Mouse (Mus musculus) gastrocnemius, postnatal 25 days (tissue): Measurements from ENCODE around the gene Ip6k1. TPM values are rescaled to one million over a fixed set of nuclear protein-coding genes. Genes with fewer than 3 reads are reported as not detected.

Experiments
- DNase-seq: peaks from one replicate; pipeline ENCODE4 v3.0.0; 2022
- total RNA-seq, 2 experiments: library from RNA; stranded (reverse); gene quantifications; 1 replicate in 1 of 2; 2 replicates in 1 of 2; pipeline ENCODE4 v1.2.3; 2021

Ip6k1 gene
- total RNA-seq, 2 experiments from 2014 or later = 21.0 to 23.3 TPM

DNA sequence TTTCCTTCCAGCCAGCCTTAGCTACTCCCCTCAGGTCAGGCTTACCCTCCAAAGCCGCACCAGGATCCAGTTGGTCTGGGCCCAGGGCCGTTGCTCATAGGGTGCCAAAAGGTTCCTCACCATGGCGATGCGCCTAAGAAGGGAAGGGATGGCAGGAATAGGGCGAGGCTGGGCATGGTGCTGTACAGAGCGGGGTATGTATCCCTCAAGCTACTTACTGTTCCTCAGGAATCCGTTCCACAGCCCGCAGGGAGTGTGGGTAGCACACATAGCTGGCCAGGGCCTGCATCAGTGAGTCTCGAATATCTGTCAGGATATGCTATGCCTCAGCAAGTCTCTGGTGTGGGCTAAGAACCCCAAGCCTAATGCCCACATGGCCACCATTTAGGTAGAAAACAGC is 56.0 kb downstream of the Ip6k1 start:
- no peak for DNase-seq

- no peak for DNase-seq
These were observed 59.8 kb downstream of the Ip6k1 start for GRCm38 (mm10) chr9:108062142-108062541.

- no peak for DNase-seq
These were observed 61.1 kb downstream of the Ip6k1 start for GRCm38 (mm10) chr9:108063361-108063760.

DNA sequence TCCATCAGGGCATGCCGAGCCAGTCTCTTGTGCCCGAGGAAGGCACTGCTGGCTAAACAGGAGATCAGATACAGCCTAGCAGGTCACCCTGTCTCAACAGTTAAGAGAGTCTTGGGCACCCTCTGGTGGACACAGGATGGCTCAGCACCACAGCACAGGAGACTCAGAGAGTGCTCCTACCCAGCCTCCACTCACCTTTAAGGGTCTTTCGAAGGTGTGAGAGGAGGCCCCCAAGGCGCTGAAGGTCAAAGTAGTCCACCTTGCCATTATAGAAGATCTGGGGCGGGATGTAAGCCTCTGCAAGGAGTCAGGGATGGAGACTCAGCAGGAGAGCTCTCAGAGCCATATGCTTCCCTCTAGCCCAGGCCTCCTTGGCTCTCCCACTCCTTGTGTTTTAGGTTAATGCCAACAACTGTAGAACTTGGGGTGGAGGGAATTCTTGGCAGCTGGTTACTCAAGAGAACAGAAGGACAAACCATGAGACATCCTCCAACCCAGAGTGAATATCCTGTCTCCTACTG is 63.2 kb downstream of the Ip6k1 start:
- peak; percentile 70 for DNase-seq

DNA sequence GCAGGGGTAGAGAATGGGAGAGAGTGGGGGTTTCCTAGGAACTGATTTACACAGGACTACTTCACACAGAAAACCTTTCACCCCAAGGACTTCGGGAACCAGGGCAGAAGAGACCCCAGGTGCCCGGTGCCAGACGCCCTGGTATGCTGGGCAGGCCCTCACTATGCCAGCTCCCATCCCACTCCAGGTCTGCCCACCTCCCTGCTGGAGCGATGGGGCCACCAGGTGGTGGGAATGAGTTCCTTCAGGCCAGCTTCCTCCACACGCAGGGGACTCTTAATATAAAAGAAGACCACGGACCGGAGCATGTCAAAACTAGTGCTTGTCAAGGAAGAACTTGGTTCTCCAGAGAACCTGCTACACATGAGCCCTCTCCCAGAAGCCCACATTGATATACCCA is 64.9 kb downstream of the Ip6k1 start:
- DNase-seq = no peak

GRCm38 (mm10) chr9:108067900-108068299 is 65.6 kb downstream of the Ip6k1 start:
- DNase-seq = peak; percentile 69

GRCm38 (mm10) chr9:108069007-108069406 is 66.7 kb downstream of the Ip6k1 start:
- no peak for DNase-seq

GRCm38 (mm10) chr9:108069529-108069928 is 67.2 kb downstream of the Ip6k1 start:
- no peak for DNase-seq

DNA sequence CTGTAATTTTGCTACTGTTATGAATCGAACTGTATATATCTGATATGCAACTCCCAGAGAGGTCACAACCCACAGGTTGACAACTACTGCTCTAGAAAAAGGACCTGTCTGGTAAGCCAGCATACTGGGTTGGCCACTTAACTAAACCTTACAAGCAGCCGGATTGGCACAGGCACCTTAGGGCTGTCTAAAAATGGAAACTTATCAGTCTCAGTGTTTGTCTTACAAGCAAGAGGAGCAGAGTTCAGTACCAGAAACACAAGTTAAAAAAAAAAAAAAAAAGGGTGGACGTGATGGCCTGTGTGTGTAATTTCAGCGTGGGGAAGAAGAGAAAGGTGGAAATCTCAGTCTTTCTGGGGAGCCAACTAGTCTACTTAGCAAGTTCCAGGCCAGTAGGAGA is 69.5 kb downstream of the Ip6k1 start:
- no peak for DNase-seq

- no peak for DNase-seq
These were observed 70.2 kb downstream of the Ip6k1 start for GRCm38 (mm10) chr9:108072481-108072924.

DNA sequence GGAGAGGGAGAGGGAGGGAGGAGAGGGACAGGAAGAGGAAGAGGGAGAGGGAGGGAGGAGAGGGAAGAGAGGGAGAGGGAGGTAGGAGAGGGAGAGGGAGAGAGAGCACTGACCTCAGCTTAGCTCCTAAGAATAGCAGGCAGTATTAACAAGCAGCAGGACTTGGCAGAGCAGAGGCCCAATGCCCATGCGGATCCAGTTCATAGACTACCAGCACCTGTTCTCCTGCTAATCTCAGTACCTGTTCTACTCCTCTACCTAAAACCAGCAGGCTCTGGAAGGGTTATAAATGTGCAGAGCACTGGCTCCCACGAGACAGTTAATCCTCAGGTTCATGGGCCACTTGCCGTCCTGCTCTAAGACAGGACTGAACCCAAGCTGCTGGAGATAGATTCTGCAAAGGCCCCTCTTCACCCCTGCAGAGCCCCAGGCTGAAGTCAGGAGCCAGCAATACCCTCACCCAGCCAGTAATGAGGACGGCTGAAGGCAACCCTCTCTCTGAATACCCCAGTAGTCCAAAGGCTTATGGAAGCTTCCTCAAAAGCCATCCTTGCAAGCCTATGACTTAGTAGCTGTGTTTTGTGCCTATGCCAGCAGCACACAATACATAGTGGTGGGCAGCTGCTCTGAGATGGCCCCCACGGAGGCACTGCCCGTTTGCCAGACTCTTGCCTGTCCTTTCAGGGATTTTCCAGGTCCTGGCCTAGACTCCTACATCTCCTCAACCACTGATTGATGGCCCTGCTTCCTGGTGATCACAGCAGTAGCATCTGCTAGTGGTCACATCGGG is 71.0 kb downstream of the Ip6k1 start:
- DNase-seq = peak; percentile 60

GRCm38 (mm10) chr9:108080168-108080567 is 77.9 kb downstream of the Ip6k1 start, which contains the start of gene Mst1:
Gene Mst1, plus strand, starts transcription at chr9:108080436.
- DNase-seq = no peak

GRCm38 (mm10) chr9:108082549-108082948 is 80.2 kb downstream of the Ip6k1 start:
- DNase-seq = no peak

GRCm38 (mm10) chr9:108082988-108083431 is 80.7 kb downstream of the Ip6k1 start, which contains the start of gene Rnf123:
Gene Rnf123, minus strand, starts transcription at chr9:108083346.
- DNase-seq = no peak

GRCm38 (mm10) chr9:108083561-108083960 is 81.3 kb downstream of the Ip6k1 start:
- no peak for DNase-seq

DNA sequence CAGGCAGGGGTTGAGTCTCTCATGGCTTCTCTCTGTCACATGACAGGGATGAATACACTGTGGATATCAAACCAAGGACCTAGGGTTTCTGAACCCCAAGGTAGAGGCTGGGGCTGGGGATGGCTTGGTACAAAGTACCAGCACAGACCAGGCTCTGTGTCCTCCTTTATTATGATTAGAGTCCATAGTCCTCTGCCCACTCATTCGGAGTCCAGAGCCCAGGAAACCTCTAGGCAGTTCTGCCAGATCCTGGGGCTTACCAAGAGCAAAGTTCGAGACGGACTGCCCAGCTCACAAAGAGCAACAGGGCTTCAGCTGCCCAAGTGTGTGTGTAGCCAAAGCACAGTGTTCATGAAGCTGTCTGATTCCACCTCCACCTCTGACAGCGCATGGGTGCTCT is 83.0 kb downstream of the Ip6k1 start:
- DNase-seq = no peak

DNA sequence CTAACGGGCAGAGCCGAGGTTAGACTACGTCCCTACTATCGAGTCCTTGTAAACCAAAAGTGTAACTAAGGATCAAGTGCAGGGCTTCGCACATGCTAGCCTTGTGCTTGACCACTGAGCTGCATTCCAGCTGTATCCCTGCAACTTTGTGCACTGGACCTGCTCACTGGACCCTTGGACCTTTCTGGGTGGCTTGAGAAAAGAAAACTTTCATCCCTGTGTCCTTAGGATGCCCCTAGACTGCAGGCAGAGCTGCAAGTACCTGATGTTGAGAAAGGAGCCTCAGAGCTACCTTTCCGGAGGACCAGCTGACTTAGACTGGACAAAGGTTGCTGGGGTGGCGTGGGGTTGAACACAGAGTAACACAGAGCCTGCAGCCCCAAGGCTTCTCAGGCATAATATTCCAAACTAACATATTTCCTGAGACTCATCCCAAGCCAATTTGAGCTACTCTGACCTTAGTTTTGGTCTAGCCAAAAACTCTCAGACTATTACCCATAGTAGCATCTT is 88.4 kb downstream of the Ip6k1 start:
- DNase-seq = no peak

- DNase-seq = no peak
These were observed 91.3 kb downstream of the Ip6k1 start for GRCm38 (mm10) chr9:108093586-108093985.

DNA sequence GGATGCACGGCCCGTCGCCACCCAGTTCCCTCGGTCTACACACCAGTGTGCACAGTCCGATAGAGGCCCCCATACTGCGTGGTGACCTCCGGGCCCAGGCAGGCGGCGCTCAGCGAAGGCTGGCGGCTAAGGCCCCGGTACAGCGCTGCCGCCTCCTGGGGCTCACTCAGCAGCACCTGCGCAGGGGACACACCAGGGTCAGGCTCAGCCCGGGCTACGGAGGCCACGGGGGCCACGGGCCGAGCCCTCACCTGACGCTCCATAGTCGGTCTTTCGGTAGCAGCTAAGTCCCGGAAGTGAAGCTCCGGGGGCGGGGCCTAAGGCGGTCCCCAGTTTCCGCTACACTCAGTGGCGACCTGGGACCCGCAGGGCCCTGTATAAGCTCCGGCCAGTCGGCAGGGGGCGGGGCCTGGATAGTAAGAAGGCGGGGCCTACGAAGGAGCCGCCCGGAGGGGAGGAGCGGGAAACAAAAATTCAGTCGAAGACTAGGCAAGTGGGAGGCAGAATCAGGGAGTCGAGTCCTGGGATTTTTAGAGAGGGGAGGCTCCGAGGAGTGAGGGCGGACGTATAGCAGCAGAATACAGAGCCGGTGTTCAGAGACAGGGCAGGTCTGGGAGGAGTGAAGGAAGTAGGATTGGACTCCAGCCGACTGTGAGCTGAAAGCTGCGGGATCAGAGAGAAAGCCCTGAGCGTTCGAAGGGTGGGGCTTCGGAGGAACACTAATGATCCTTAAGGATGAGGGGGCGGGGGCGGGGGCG is 92.1 kb downstream of the Ip6k1 start, which contains the start of gene Apeh:
Gene Apeh, minus strand, starts transcription at position 423 of the 758 bp plus-strand sequence.
- peak; percentile 93 for DNase-seq

DNA sequence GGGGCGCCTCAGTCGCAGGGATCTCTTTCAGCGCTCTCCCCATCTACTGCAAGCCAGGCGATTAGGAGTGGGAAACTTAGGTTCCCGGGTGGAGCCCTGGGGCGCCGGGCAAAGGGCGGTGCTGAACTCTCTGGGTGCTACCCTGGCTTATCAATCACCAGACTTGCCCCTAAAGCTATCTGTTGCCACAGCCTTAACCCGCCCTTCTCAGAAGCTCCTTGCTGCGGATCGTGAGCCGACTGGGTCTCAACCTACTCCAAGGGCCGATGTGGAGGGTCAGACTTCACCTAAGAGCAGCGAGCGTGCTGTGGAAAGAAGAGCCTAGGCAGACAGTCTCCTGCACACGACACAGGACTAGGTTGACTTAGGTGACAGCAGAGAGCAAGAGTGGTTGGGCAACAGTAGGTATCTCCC is 92.7 kb downstream of the Ip6k1 start:
- no peak for DNase-seq

GRCm38 (mm10) chr9:108095518-108095917 is 93.2 kb downstream of the Ip6k1 start:
- DNase-seq = no peak

DNA sequence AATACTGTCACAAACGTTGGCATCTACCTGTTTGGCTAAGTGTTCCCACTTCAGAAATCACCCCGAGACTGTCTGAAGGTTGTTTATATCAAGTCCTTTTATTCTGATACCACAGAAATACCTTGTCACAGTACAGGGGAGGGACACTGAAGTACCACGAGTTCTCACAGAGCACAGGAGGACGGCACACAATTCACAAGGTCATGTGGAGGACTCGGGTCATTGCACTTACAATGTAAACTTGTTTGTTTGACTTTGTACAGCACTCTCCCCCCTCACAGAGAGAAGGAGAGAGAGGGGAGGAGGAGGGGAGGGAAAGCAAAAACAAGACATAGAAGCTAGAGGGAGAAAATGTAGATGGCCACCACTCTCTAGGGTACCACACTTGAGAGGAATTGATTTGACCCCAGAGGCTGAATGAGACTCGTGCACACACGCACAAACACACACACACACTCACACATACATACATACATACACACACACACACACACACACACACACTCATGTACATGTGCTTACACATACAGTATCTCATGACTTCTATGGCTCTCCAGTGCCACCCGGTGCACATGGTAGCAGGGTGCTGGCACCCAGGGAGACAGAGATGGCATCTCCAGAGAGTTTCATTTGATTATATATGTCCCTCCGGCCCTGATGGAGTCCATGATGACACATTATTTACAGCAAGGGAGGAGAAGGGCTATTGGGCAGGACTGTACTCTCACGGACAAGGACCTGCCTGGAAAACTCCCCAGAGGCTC is 93.8 kb downstream of the Ip6k1 start:
- no peak for DNase-seq
